Mouse (Mus musculus) CH12.LX (cell line): ENCODE results near the gene Itpr3.

Source experiments
- SIN3A ChIP-seq: IDR thresholded peaks from 2 replicates; pipeline ENCODE4 v1.6.1; 2012; ENCODE audit warnings: low read length, improper control_type of control experiment, inconsistent platforms
- UBTF ChIP-seq: IDR thresholded peaks from 2 replicates; pipeline ENCODE4 v1.6.1; 2012; ENCODE audit warnings: low read depth, mild to moderate bottlenecking, inconsistent platforms, low read length, improper control_type of control experiment, moderate library complexity

DNA sequence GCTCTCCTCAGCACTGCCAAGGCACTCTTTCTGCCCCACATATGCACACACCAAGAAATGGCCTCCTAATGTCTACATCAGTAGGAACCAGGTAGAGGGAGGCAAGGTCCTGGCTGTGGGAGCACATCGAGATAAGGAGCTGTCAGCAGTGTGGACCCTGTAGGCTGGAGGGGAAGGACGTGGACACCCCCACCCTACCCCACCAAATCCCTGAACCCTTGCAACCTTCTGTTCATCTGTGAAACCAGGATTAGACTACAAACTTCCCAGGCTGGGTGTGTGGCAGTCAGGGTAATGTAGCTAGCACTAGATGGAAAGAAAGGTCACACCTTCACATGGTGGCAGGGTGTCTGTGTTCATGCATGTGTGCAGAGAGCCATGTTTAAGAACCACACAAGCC, 66.0 kb downstream of the Itpr3 start:
- no peak for TF ChIP-seq SIN3A
- TF ChIP-seq UBTF = no peak
